Mouse (Mus musculus): ENCODE data around the gene D1Pas1. TPM values are rescaled to one million over a fixed set of nuclear protein-coding genes. Genes with fewer than 3 reads are reported as not detected.

Gene D1Pas1
- polyA plus RNA-seq, 1 experiment from 2014 or later = not detected

GRCm38 (mm10) chr1:186988822-186989221 lies 21.6 kb downstream of the D1Pas1 start:
- H3K4me3 ChIP-seq = no peak overlapping the region
- no peaks in the 10 kb centered on the region for H3K9me3 ChIP-seq (replicated peaks)
- no peak overlapping the region for H3K27ac ChIP-seq
- no peak for ATAC-seq
- H3K36me3 ChIP-seq (ENCODE audit: poor library complexity, severe bottlenecking) = no peaks in the 10 kb centered on the region
- H3K27me3 ChIP-seq = no peaks in the 10 kb centered on the region
- H3K4me1 ChIP-seq = peaks cover 24% of the 10 kb centered on the region
- WGBS = 81% methylated on average over 4 of the region's 4 CpGs
- H3K9ac ChIP-seq = no peak overlapping the region
- no peak overlapping the region for H3K4me2 ChIP-seq

- no peaks in the 10 kb centered on the region for H3K36me3 ChIP-seq (ENCODE audit: poor library complexity, severe bottlenecking)
- no peaks in the 10 kb centered on the region for H3K27me3 ChIP-seq
- ATAC-seq = peak; percentile 65
- no peak overlapping the region for H3K9ac ChIP-seq
- WGBS = 61% methylated on average over 6 of the region's 6 CpGs
- H3K4me1 ChIP-seq = peaks cover 18% of the 10 kb centered on the region
- H3K4me3 ChIP-seq = no peak overlapping the region
- H3K4me2 ChIP-seq = no peak overlapping the region
- no peak overlapping the region for H3K27ac ChIP-seq
- no peaks in the 10 kb centered on the region for H3K9me3 ChIP-seq (replicated peaks)
Measured at GRCm38 (mm10) chr1:186991473-186991872, 24.3 kb downstream of the D1Pas1 start.

- 93% methylated on average over 3 of the region's 3 CpGs for WGBS
- Histone ChIP-seq H3K9me3 (replicated peaks) (no peaks in the 10 kb centered on the region), H3K27ac (no peak overlapping the region), H3K4me2 (no peak overlapping the region), H3K4me3 (no peak overlapping the region), H3K27me3 (no peaks in the 10 kb centered on the region), H3K9ac (no peak overlapping the region), H3K36me3 (ENCODE audit: poor library complexity, severe bottlenecking) (no peaks in the 10 kb centered on the region), H3K4me1 (peaks cover 17% of the 10 kb centered on the region)
- no peak for ATAC-seq
Measured at GRCm38 (mm10) chr1:186992113-186992512, 24.9 kb downstream of the D1Pas1 start.

- WGBS = 52% methylated on average over 21 of the region's 21 CpGs
- Histone ChIP-seq H3K36me3 (ENCODE audit: poor library complexity, severe bottlenecking) (no peaks in the 10 kb centered on the region), H3K27me3 (no peaks in the 10 kb centered on the region), H3K4me3 (no peak overlapping the region), H3K9me3 (replicated peaks) (no peaks in the 10 kb centered on the region), H3K27ac (peak overlapping the region; percentile 60), H3K4me2 (peak overlapping the region; percentile 12), H3K4me1 (peaks cover 11% of the 10 kb centered on the region), H3K9ac (no peak overlapping the region)
- ATAC-seq = peak; percentile 57; the same call in 1 of the 2 replicates
Measured at GRCm38 (mm10) chr1:186997596-186998304, 30.5 kb downstream of the D1Pas1 start.

- peak; percentile 75; the same call in 1 of the 2 replicates for ATAC-seq
- 47% methylated on average over 7 of the region's 7 CpGs for WGBS
- peaks cover 11% of the 10 kb centered on the region; the same call in 1 of the 2 replicates for H3K4me1 ChIP-seq
Measured at GRCm38 (mm10) chr1:187003441-187003861, 36.2 kb downstream of the D1Pas1 start.

GRCm38 (mm10) chr1:187004306-187004705 lies 37.1 kb downstream of the D1Pas1 start:
- Histone ChIP-seq H3K4me1 (peaks cover 11% of the 10 kb centered on the region; the same call in 1 of the 2 replicates), H3K4me3 (no peak overlapping the region), H3K27me3 (no peaks in the 10 kb centered on the region), H3K9me3 (replicated peaks) (no peaks in the 10 kb centered on the region), H3K4me2 (no peak overlapping the region), H3K27ac (no peak overlapping the region), H3K9ac (no peak overlapping the region), H3K36me3 (ENCODE audit: poor library complexity, severe bottlenecking) (no peaks in the 10 kb centered on the region)
- WGBS = 97% methylated on average over 1 of the region's 1 CpGs
- no peak for ATAC-seq

More at GRCm38 (mm10) chr1:187003441-187003861, 36.2 kb downstream of the D1Pas1 start:
- Histone ChIP-seq H3K27ac (peak overlapping the region; percentile 51), H3K9ac (no peak overlapping the region), H3K4me3 (no peak overlapping the region), H3K4me2 (no peak overlapping the region), H3K9me3 (replicated peaks) (no peaks in the 10 kb centered on the region), H3K27me3 (no peaks in the 10 kb centered on the region), H3K36me3 (ENCODE audit: poor library complexity, severe bottlenecking) (no peaks in the 10 kb centered on the region)

GRCm38 (mm10) chr1:187006227-187006925 lies 39.2 kb downstream of the D1Pas1 start:
- H3K9ac ChIP-seq = no peak overlapping the region
- no peaks in the 10 kb centered on the region for H3K27me3 ChIP-seq
- ATAC-seq = no peak
- no peak overlapping the region for H3K27ac ChIP-seq
- no peak overlapping the region for H3K4me2 ChIP-seq
- WGBS = 90% methylated on average over 14 of the region's 14 CpGs
- H3K9me3 ChIP-seq (replicated peaks) = no peaks in the 10 kb centered on the region
- no peak overlapping the region for H3K4me3 ChIP-seq
- H3K36me3 ChIP-seq (ENCODE audit: poor library complexity, severe bottlenecking) = no peaks in the 10 kb centered on the region
- H3K4me1 ChIP-seq = peaks cover 11% of the 10 kb centered on the region; the same call in 1 of the 2 replicates

- peaks cover 8% of the 10 kb centered on the region; the same call in 1 of the 2 replicates for H3K4me1 ChIP-seq
- no peaks in the 10 kb centered on the region for H3K36me3 ChIP-seq (ENCODE audit: poor library complexity, severe bottlenecking)
- no peak for ATAC-seq
- H3K27ac ChIP-seq = no peak overlapping the region
- H3K4me2 ChIP-seq = no peak overlapping the region
- no peak overlapping the region for H3K4me3 ChIP-seq
- H3K9ac ChIP-seq = no peak overlapping the region
- H3K9me3 ChIP-seq (replicated peaks) = no peaks in the 10 kb centered on the region
- H3K27me3 ChIP-seq = no peaks in the 10 kb centered on the region
- WGBS = 83% methylated on average over 7 of the region's 7 CpGs
Measured at GRCm38 (mm10) chr1:187008236-187008635, 41.0 kb downstream of the D1Pas1 start.

- H3K4me1 ChIP-seq = no peaks in the 10 kb centered on the region
- H3K4me2 ChIP-seq = no peak overlapping the region
- no peaks in the 10 kb centered on the region for H3K27me3 ChIP-seq
- no peaks in the 10 kb centered on the region for H3K36me3 ChIP-seq (ENCODE audit: poor library complexity, severe bottlenecking)
- no peak overlapping the region for H3K9ac ChIP-seq
- no peak overlapping the region for H3K27ac ChIP-seq
- 82% methylated on average over 11 of the region's 11 CpGs for WGBS
- H3K9me3 ChIP-seq (replicated peaks) = no peaks in the 10 kb centered on the region
- H3K4me3 ChIP-seq = no peak overlapping the region
- no peak for ATAC-seq
Measured at GRCm38 (mm10) chr1:187010071-187010470, 42.9 kb downstream of the D1Pas1 start.

GRCm38 (mm10) chr1:187011601-187012000 lies 44.4 kb downstream of the D1Pas1 start:
- no peak for ATAC-seq
- no peak overlapping the region for H3K4me2 ChIP-seq
- no peak overlapping the region for H3K27ac ChIP-seq
- H3K36me3 ChIP-seq (ENCODE audit: poor library complexity, severe bottlenecking) = no peaks in the 10 kb centered on the region
- no peaks in the 10 kb centered on the region for H3K4me1 ChIP-seq
- H3K27me3 ChIP-seq = no peaks in the 10 kb centered on the region
- 94% methylated on average over 4 of the region's 4 CpGs for WGBS
- H3K9me3 ChIP-seq (replicated peaks) = no peaks in the 10 kb centered on the region
- no peak overlapping the region for H3K4me3 ChIP-seq
- H3K9ac ChIP-seq = no peak overlapping the region

- WGBS = 90% methylated on average over 2 of the region's 2 CpGs
- Histone ChIP-seq H3K4me1 (no peaks in the 10 kb centered on the region), H3K4me3 (no peak overlapping the region), H3K36me3 (ENCODE audit: poor library complexity, severe bottlenecking) (no peaks in the 10 kb centered on the region), H3K27me3 (no peaks in the 10 kb centered on the region), H3K9ac (no peak overlapping the region), H3K9me3 (replicated peaks) (no peaks in the 10 kb centered on the region), H3K27ac (no peak overlapping the region), H3K4me2 (no peak overlapping the region)
- no peak for ATAC-seq
Measured at GRCm38 (mm10) chr1:187014141-187014540, 46.9 kb downstream of the D1Pas1 start.

- Histone ChIP-seq H3K27ac (no peak overlapping the region), H3K4me3 (no peak overlapping the region), H3K4me2 (no peak overlapping the region), H3K27me3 (no peaks in the 10 kb centered on the region), H3K4me1 (no peaks in the 10 kb centered on the region), H3K9me3 (replicated peaks) (no peaks in the 10 kb centered on the region), H3K36me3 (ENCODE audit: poor library complexity, severe bottlenecking) (no peaks in the 10 kb centered on the region), H3K9ac (no peak overlapping the region)
- ATAC-seq = no peak
- WGBS = 92% methylated on average over 1 of the region's 1 CpGs
Measured at GRCm38 (mm10) chr1:187015673-187016072, 48.5 kb downstream of the D1Pas1 start.

All from forebrain, embryonic 13.5 days (tissue).